Mouse (Mus musculus) gonadal fat pad, adult 2 months (tissue): ENCODE results near the gene Kmt5b. TPM values are rescaled to one million over a fixed set of nuclear protein-coding genes. Genes with fewer than 3 reads are reported as not detected.

Experiments
- DNase-seq: peaks from one replicate; pipeline ENCODE4 v3.0.0-alpha.2; 2012; ENCODE audit warnings: low read depth
- polyA plus RNA-seq: library from polyadenylated mRNA; depleted of rRNA; stranded (reverse); fragments of >200 nt; gene quantifications from 2 replicates; pipeline ENCODE4 v1.2.3, GENCODE M21; 2012

Gene Kmt5b
- polyA plus RNA-seq, 1 experiment = 14.9 TPM

DNA sequence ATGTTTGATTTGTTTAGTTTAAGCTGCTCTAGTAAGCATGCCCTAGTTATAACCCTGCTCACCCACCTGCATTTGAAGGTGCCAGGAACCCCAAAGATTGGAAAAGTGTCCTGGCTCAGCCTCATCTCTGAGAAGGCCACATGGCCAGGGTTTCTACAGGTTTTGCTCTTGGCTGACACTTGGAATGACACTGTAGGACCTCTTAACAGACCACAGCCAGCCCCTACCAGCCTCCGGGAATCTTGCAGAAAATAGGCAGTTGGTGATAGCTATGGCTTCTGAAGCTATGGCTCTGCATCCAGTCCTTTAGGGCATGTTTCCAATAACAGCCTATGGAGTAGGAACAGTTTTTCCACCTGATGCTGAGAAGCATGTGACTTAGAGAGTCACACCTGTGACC, 77.6 kb downstream of the Kmt5b start:
- DNase-seq = no peak

DNA sequence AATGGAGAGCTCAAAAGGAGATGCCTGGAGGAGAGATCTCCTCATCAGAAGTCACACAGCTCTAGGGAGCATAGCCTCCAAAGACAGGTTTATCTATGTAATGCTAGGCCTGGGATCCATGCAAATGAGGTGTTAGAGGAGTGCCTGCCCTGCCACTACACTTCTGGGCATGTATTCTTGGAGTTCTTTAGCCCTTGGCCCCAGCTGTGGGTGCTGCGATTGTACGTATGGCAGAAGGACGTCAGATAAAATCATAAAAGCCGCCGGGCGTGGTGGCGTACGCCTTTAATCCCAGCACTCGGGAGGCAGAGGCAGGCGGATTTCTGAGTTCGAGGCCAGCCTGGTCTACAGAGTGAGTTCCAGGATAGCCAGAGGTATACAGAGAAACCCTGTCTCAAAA, 78.1 kb downstream of the Kmt5b start:
- no peak for DNase-seq

DNA sequence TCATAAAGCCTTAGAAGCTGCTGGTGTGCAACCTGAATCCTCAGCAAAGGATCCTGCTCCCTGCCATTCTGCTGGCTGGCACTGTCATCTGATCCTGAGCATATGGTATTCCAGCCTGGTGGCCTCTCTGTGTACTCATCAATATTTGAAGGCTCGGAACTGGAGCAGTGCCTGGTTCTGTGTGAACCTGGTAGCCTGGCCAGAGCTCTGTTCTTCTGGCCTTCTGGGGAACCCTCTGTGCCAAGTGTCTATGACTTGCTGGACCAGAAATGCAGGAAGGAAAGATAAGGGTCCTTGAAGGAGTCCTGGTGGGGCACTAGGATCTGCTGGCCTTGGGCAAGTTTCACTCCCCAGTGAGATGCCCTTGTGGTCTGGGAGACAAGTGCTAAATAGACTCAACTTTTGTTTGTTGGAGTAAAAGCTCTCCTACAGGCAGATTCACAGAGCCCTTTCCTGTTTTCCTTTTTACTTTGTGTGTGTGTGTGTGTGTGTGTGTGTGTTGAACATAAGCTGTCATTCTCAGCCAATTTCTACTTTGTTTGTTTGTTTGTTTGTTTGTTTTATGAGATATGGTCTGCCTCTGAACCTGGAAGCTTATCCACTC, 78.7 kb downstream of the Kmt5b start:
- DNase-seq = no peak

DNA sequence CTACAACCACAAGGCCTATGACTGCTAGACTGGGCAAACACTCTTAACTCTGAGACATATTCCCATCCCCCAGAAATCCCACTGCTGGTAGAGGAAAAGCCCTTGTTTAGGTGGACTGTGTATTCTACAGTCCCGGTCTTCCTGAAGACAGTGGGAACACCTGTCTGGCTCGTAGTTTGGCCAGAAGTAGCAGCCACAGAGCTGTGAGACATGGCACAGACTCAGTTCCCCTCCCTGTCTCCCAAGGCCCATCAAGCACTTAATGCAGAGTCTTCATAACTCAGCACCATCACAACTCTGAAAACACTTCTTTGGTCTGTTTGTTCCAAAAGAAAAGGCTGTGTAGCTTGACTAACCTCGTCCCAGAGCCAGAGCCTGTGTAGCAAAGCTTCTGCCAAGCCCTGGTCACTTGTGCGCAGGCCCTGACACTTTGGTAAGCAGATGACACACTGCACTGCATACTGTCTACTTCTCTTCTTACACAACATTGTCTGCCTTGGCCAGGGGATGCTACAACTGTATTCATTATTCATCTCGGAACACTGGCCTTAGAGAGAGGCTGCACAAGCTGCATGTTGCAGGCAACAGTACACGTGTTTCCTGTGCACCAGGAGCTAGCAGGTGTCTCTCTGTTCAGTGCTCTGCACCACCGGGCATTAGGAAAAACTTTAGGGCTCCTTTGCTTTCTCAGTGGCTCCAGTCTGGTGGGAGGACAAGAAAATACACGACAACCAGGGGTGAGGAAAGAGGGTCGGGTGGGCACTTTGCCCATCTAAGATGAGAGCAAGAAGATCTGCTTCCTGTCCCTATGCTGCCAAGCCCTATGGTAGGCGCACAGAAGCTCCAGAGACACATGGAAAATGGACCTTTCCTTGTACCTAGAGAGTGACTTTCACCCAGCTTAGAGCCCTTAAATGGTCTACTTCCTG, 79.7 kb downstream of the Kmt5b start:
- DNase-seq = no peak

DNA sequence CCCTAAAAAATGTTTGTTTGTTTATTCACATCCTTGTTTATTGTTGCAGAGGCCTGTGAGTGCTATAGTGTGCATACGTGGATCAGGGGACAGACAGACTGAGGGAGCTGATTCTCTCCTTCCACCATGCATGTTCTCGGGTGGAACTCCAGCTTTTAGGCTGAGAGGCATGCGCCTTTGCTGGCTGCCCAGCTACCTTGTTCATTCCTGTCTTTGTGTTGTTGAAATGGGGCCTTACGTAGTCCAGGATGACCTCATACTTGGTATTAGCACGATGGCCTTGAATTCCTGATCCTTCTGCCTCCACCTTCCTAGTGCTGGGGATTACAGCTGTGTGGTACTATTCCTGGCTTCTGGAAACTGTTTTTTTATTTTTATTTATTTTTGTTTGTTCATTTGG, 80.5 kb downstream of the Kmt5b start:
- no peak for DNase-seq

DNA sequence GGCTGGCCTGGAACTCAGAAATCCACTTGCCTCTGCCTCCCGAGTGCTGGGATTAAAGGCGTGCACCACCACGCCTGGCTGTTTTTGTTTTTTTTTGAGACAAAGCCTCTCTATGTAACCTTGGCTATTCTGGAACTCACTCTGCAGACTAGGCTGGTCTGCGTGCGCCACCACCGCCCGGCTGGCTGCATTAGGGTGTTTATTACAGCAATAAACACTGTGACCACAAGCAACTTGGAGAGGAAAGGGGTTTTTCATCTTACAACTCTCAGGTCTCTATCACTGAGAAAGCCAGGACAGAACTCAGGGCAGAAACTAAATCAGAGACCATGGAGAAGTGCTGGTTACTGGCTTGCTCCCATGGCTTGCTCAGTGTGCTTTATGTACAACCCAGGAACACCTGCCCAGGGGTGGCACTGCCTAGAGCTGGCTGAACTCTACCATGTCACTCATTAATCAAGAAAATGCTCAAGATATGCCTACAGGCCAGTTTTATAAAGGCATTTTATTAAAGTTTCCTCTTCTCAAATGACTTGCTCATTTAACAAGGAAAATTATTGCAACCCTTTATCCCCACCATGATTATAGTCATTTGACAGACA, 81.1 kb downstream of the Kmt5b start:
- DNase-seq = no peak

DNA sequence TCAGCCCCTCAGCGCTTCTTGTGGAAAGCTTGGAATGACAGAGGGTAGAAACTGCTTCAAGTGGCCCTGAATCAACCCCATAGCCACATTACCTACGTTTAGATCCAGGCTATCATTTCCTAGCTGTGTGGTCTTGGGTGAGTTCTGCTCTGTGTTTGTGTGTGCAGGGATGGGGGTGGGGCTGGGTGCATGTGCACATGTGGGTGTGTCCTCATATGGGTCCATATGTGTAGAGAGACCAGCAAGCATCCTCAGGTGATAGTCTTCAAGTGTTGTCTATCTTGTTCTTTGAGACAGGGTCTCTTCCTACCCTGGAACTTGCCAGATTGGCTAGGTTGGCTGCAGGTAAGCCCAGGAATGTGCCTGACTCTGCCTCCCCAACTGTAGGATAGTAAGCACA, 82.0 kb downstream of the Kmt5b start:
- no peak for DNase-seq

DNA sequence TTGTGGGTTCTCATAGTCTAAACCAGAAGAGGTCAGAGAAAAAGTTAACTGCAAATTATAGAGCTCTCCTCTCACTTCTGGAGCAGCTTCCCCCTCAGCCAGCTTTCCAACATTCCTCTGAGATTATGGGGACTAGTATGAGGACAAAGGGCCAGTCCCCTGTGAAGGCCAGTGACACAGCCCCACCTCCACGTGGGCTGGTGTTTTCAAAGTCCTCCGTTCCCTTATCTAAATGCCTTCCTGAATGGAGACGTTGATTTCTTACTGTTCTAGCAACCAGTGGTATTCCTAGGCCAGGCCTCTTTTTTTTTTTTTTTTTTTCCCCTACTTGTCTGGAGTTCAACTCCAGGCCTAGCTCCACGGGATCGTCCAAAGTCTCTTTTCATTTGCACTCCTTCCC, 82.9 kb downstream of the Kmt5b start:
- no peak for DNase-seq

DNA sequence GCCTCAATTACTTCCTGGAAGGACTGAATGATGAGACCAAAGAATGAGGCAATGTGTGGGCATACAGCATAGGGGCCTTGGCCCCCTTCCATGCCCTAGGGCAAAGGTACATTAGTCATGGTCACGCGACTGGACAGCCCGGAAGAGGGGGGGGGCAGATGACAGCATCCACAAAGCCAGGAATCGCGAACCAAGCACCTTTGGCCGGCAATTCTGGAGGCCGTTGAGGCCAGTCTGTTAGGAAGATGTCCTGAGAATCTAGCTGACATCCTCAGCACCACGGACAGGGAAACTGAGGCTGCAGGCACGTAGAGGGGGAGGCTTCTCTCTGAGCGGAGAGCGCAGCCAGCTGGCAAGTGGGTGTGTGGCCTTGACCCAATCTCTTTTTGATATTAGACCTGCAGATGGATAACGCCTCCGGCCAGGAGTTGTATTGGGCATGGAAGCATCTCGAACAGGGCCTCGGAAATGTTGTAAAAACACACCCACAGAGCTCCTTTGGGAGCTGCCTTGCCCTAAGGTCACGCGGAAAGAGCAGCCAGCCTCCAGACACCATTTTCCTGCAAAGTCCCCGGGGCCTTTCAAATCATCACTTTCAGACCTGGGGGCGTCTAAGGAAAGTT, 83.7 kb downstream of the Kmt5b start:
- no peak for DNase-seq

DNA sequence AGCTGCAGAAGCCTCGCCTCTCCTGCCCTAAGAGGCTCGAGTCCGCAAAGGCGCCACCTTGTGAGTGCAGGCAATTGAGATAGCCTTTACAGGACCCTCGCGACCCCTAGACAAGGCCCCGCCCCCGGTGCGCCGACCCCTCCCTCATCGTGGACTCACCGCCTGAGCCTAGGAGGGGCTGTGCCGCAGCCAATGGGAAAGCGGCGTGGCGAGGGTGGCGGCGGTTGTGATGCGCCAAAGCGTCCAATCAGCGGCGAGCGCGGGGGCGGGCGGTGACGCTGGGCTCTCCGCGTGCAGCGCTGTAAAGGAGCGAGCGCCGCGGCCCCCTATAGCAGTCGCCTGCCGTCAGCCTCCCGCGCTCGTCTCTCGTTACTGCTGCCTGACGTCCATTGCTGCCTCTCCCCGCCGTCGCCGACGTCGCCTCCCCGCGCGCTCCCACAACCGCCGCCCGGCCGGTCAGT, 84.3 kb downstream of the Kmt5b start, which contains the start of gene Chka:
TSS of gene Chka (plus strand) at position 272 of the 461 bp plus-strand sequence.
- no peak for DNase-seq

DNA sequence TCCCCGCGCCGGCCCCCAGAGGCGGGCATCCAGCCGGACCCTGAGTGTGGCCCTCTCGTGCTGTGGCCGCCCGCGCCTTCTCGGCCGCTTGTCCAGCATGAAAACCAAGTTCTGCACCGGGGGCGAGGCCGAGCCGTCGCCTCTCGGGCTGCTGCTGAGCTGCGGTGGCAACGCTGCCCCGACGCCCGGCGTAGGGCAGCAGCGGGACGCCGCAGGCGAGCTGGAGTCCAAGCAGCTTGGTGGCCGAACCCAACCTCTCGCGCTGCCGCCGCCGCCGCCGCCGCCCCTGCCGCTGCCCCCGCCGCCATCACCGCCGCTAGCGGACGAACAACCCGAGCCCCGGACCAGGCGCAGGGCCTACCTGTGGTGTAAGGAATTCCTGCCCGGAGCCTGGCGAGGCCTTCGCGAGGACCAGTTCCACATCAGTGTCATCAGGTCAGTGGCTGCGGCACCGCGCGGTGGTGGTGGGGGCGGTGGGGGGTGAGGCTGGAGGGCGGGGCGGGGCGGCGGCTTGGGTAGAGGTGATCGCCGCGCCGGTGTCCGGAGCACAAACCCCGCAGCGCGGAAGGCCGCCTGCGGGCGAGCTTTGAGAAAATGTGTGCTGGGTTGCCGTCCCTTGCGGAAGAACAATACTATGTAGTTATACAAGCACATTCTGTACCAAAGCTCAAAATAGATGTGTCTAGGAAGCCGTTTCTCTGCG, 84.9 kb downstream of the Kmt5b start:
- no peak for DNase-seq

DNA sequence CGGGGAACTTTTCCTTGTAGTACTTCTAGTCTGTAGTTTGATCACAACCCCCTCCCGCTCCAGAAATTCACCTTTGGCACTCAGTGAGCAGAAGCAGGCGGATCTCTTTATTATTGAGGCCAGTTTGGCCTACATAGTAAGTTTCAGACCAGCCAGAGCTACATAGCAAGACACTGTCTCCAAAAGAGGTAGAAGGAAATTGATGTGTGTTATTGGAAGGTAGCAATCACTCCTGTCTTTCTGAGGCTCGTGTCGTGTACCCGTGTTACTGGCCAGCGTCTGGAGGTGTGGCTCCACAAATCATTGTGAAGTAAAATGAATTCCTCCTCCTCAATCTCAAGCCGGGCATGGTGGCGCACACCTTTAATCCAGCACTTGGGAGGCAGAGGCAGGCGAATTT, 85.9 kb downstream of the Kmt5b start:
- no peak for DNase-seq

DNA sequence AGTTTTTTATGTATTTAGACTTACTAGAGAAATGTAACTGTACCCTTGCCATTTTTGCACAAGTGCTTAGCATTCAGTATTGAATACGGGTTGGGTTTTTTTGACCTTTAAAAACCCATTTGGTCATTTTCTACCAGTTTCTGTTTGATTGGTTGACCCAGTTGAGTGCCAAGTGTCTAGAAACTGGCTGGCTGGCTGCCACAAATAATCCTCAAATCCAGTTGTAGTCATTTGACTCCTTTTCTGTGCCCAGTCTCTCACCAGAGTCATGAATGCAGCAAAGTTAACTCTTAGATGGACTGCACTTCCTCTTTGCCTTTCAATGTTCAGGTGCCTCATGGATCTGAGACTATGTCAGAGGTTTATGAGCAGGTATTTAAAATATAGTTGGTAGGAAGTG, 86.7 kb downstream of the Kmt5b start:
- DNase-seq = no peak

DNA sequence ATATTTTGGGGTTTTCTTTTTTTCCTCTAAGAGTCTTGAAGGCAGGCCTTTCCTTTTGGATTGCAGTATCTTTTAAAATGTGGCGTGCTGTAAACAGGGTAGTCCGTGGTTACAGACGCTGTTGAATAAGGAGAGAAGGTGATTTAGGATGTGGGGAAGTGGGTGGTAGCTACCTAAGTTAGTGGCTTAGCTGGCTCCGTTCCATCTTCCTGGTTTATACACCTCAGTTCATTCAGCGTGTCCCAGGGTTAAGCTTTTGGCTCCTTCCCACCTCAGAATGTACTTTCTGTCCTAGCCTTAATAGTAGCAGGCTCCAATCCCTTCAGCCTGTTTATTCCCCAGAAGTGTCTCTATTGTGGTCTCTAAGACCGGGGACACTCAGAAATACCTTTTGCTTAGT, 87.9 kb downstream of the Kmt5b start:
- DNase-seq = no peak

DNA sequence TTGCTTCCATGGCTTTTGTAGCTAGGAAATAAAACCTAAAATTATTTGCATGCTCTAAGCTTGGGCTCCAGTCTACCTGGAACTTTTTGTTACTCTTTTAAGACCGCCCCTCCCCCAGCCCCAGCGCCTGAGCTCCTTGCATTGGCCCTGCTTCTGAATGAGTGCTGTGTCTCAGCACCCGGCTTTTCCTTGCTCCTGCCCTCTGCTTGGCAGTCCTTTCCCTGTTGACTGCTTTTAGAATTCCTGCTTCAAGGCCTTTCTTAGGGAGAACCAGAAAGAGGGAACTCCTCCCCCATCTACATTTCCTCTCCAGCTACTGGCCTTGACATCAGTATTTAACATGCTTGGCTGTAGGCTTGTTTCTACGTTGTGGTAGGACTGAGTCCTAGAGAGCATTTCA, 88.4 kb downstream of the Kmt5b start:
- no peak for DNase-seq

DNA sequence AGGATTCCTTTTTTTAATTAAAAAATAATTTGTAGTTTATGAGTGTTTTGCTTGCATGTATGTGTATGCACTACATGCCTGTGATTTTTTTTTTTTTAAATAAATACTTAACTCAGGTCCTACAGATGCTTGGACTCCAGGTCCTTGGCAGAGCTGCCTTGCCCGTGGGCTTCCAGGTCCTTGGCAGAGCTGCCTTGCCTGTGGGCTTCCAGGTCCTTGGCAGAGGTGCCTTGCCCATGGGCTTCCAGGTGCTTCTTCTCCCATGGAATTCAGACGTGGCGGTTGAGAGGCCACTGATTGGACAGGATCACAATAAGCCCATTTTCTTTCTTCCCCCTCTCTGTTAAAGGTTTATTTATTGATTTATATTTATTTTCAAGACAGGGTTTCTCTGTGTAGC, 90.0 kb downstream of the Kmt5b start:
- no peak for DNase-seq

DNA sequence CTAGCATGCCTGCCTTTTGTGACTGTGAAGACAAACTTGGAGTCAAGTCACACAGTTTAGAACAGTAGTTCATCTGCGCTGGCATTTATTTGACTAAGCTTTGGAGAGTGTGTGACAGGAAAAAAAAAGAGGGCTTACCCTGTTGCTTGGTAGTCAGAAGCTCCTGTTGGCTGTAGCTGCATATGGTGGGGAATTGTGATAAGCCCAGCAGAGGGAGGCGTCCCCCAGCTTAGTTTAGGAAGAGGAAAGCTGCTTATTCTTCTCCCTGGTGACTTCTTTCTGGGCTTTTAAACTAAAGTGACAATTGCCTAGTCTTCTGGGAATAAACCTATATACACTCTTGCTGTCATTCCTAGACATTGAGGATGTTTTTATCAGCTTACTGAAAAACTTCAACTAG, 95.5 kb downstream of the Kmt5b start:
- DNase-seq = no peak

DNA sequence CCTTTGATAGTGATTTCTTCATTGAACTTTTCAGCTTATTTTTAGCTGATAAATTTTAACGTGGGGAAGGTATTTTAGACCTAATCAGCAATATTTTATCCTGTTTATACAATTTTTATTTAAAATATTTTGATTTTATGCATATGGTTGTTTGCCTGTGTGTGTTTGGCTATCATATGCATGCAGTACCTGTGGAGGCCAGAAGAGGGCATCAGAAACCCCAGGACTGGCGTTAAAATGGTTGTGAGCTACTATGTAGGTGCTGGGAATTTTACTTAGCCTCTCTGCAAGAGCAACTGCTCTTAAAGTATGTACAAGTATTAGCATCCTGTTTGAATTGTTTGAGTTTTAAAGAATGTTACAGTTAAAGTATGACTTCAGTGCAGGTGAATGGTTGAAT, 97.7 kb downstream of the Kmt5b start:
- DNase-seq = no peak
